Mouse (Mus musculus) small intestine, adult 2 months (tissue): Measurements from ENCODE around the gene Selenom.

Source experiments
- CTCF ChIP-seq: fragments of 200-500 bp; IDR thresholded peaks from 2 replicates; pipeline ENCODE4 v1.5.1; 2012; ENCODE audit warnings: low read depth, mild to moderate bottlenecking, control low read depth, inconsistent platforms, low read length, moderate library complexity, mixed read lengths; ENCODE audit not compliant: insufficient replicate concordance, insufficient read length; ENCODE audit errors: extremely low read depth
- POLR2A ChIP-seq: fragments of 200-500 bp; IDR thresholded peaks from 2 replicates; pipeline ENCODE4 v1.6.1; 2012; ENCODE audit warnings: low read depth, mild to moderate bottlenecking, control low read depth, inconsistent platforms, low read length, moderate library complexity

GRCm38 (mm10) chr11:3526207-3526606 lies 11.7 kb downstream of the Selenom start:
- no peak for TF ChIP-seq CTCF
- TF ChIP-seq POLR2A: no peak
